Mouse (Mus musculus): Measurements from ENCODE around the gene Hdlbp. TPM values are rescaled to one million over a fixed set of nuclear protein-coding genes. Genes with fewer than 3 reads are reported as not detected.

Gene Hdlbp
- polyA plus RNA-seq (2017; shearing (Covaris generic)) = 10 to 100 TPM; 53.9 to 63.8 TPM

GRCm38 (mm10) chr1:93478586-93479475 is at the start of gene Hdlbp:
Gene Hdlbp, minus strand, starts transcription at chr1:93478815.

GRCm38 (mm10) chr1:93511585-93512350 is 33.2 kb upstream of the Hdlbp start, which contains the start of gene Farp2:
Gene Farp2, plus strand, starts transcription at chr1:93512079.

GRCm38 (mm10) chr1:93373665-93374064 is 105.0 kb downstream of the Hdlbp start, which contains the start of gene Ano7:
Gene Ano7, plus strand, starts transcription at chr1:93373930.

Other genes with a start within 250 kb of the Hdlbp start
- gene Sned1, start 243.0 kb downstream of the Hdlbp start, polyA plus RNA-seq (2017; shearing (Covaris generic)) = under 1 TPM in 1 of 2 experiments, not detected in 1; 0.43 TPM
- 10 to 100 TPM; 16.2 to 18.1 TPM for gene Mterf4, start 172.9 kb downstream of the Hdlbp start, polyA plus RNA-seq (2017; shearing (Covaris generic))
- gene Ppp1r7, start 136.0 kb downstream of the Hdlbp start, polyA plus RNA-seq (2017; shearing (Covaris generic)) = 10 to 100 TPM; 48.0 to 60.2 TPM
- gene Pask, start 135.3 kb downstream of the Hdlbp start, polyA plus RNA-seq (2017; shearing (Covaris generic)) = 1 to 10 TPM in 1 of 2 experiments, under 1 TPM in 1; 0.66 to 2.3 TPM
- gene Ano7, start 104.9 kb downstream of the Hdlbp start, polyA plus RNA-seq (2017; shearing (Covaris generic)) = under 1 TPM; 0.24 to 0.28 TPM
- gene Farp2, start 33.3 kb upstream of the Hdlbp start, polyA plus RNA-seq (2017; shearing (Covaris generic)) = 1 to 10 TPM; 2.4 to 3.0 TPM
- 100 to 1,000 TPM; 129 to 134 TPM for gene Stk25, start 179.8 kb upstream of the Hdlbp start, polyA plus RNA-seq (2017; shearing (Covaris generic))
- 1 to 10 TPM in 1 of 2 experiments, not detected in 1; 4.1 TPM for gene Bok, start 206.8 kb upstream of the Hdlbp start, polyA plus RNA-seq (2017; shearing (Covaris generic))

Measured in inflammation-experienced regulatory T-cells (primary cell).